Mouse (Mus musculus): ENCODE data around the gene Tnfaip8l2.

DNA sequence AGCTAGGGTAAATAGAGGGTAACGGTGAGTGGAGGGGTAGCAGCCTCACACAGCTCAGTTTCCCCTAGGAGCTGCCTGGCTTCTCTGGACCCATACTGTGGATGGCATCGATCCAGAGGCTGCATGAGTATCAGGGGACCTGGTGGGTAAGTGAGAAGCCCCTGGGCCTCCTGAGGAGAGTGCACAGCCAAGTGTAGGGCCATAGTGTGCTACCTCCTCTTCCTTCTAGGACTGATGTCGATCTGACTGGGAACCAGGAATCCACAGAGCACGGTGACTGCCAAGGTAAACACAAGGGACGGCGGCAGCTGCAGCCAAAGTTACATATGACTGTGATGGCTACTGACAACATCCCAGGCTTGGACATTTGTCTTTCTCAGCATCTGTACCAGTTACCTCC lies 28.9 kb upstream of the Tnfaip8l2 start:
- TF ChIP-seq CTCF (IDR thresholded peaks at IDR 0.05; ENCODE audit: low read depth) (no peak), EP300 (IDR thresholded peaks at IDR 0.05; ENCODE audit: low read depth) (no peak)

All from liver, embryonic 14.5 days (tissue).